Mouse (Mus musculus): ENCODE results near the gene Ern2. TPM values are rescaled to one million over a fixed set of nuclear protein-coding genes. Genes with fewer than 3 reads are reported as not detected.

The Ern2 gene
- total and polyA plus RNA-seq, 3 experiments: not detected

DNA sequence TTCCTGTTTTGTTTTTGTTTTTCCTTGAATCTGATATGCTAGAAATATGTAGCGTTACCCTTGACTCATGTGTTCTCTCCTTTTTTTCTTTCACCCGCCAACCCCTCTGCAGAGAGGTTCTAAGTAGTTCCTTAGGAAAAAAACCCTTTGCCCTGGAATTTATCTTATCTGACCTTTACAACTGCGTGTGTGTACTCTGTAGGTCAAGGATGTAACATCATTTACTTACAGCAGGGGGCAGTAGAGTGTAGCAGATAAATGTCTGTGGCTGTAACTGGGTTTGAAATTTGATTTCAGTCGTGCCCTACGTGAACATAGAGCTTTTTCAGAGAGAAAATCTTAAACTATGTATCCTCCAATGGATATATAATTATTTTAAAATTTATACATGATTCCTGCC is 13.3 kb upstream of the Ern2 start (continued):
- TF ChIP-seq RAD21 (IDR thresholded peaks at IDR 0.05; ENCODE audit: low read depth, low read length) (peak; percentile 87), EP300 (IDR thresholded peaks at IDR 0.05; ENCODE audit: low read length) (no peak), SMC3 (IDR thresholded peaks at IDR 0.05; ENCODE audit: low read depth, low read length) (peak; percentile 57), POLR2A (IDR thresholded peaks at IDR 0.05; ENCODE audit: low read depth, low read length) (no peak), CHD2 (IDR thresholded peaks at IDR 0.05; ENCODE audit: low read length) (no peak)

- DNase-seq (ENCODE audit: extremely low read depth): peak; percentile 74
- no peak for TF ChIP-seq KAT2A (IDR thresholded peaks at IDR 0.05; ENCODE audit: insufficient replicate concordance, low read length)
- TF ChIP-seq JUN (IDR thresholded peaks at IDR 0.05; ENCODE audit: insufficient read depth, low read depth, low read length): no peak
- TF ChIP-seq MXI1 (IDR thresholded peaks at IDR 0.05; ENCODE audit: low read depth, low read length): no peak
- TF ChIP-seq PAX5 (IDR thresholded peaks at IDR 0.05; ENCODE audit: low read length): no peak
- no peak for TF ChIP-seq ZKSCAN1 (IDR thresholded peaks at IDR 0.05; ENCODE audit: borderline replicate concordance, low read depth, low read length)
- peak; percentile 49 for TF ChIP-seq SMC3 (IDR thresholded peaks at IDR 0.05; ENCODE audit: low read depth, low read length)
- peak; percentile 78 to 97 for TF ChIP-seq CTCF (conservative IDR thresholded peaks at IDR 0.05 in 1 of 2, IDR thresholded peaks at IDR 0.05 in 1 of 2; ENCODE audit: low read depth in 2 of 2, low read length in 2 of 2)
- no peak for TF ChIP-seq MYC (IDR thresholded peaks at IDR 0.05; ENCODE audit: low read depth, low read length)
- TF ChIP-seq CHD1 (IDR thresholded peaks at IDR 0.05; ENCODE audit: low read depth, low read length): no peak
- TF ChIP-seq RAD21 (IDR thresholded peaks at IDR 0.05; ENCODE audit: low read depth, low read length): peak; percentile 40
Measured at GRCm38 (mm10) chr7:122197306-122197705, 11.3 kb upstream of the Ern2 start.

GRCm38 (mm10) chr7:122196771-122197170 is 10.8 kb upstream of the Ern2 start:
- no peak overlapping the region for H3K9ac ChIP-seq (ENCODE audit: insufficient read depth, low read depth)
- TF ChIP-seq ELF1 (IDR thresholded peaks at IDR 0.05; ENCODE audit: low read depth, low read length): no peak
- no peak for TF ChIP-seq IRF4 (IDR thresholded peaks at IDR 0.05; ENCODE audit: low read depth, low read length)
- no peak for TF ChIP-seq MYC (IDR thresholded peaks at IDR 0.05; ENCODE audit: low read depth, low read length)
- TF ChIP-seq SIN3A (IDR thresholded peaks at IDR 0.05; ENCODE audit: low read length): no peak
- no peak for TF ChIP-seq JUN (IDR thresholded peaks at IDR 0.05; ENCODE audit: insufficient read depth, low read depth, low read length)
- TF ChIP-seq KAT2A (IDR thresholded peaks at IDR 0.05; ENCODE audit: insufficient replicate concordance, low read length): no peak
- no peak for TF ChIP-seq TBP (conservative IDR thresholded peaks at IDR 0.05; ENCODE audit: low read depth, low read length)
- TF ChIP-seq USF1 (IDR thresholded peaks at IDR 0.05; ENCODE audit: low read depth, low read length): no peak
- TF ChIP-seq UBTF (IDR thresholded peaks at IDR 0.05; ENCODE audit: low read depth, low read length): no peak
- TF ChIP-seq ETS1 (conservative IDR thresholded peaks at IDR 0.05; ENCODE audit: low read depth, low read length): no peak
- no peak for TF ChIP-seq POLR2AphosphoS2 (IDR thresholded peaks at IDR 0.05; ENCODE audit: low read depth, low read length)
- TF ChIP-seq SMC3 (IDR thresholded peaks at IDR 0.05; ENCODE audit: low read depth, low read length): no peak
- TF ChIP-seq NELFE (IDR thresholded peaks at IDR 0.05; ENCODE audit: low read depth, low read length): no peak
- TF ChIP-seq USF2 (conservative IDR thresholded peaks at IDR 0.05; ENCODE audit: low read depth, low read length): no peak
- TF ChIP-seq CHD2 (IDR thresholded peaks at IDR 0.05; ENCODE audit: low read length): no peak
- no peak for TF ChIP-seq JUND (conservative IDR thresholded peaks at IDR 0.05; ENCODE audit: low read depth, low read length)
- H3K4me3 ChIP-seq (replicated peaks in 1 of 3; ENCODE audit: low read depth in 2 of 3, low read length in 2 of 3, poor library complexity in 1 of 3): no peak overlapping the region
- no peak overlapping the region for H3K27ac ChIP-seq (ENCODE audit: insufficient read depth, low read depth)
- in situ Hi-C loops (cut with MboI; ENCODE audit: low pct_ligation_motif_present, low pct_unique_long_range_greater_than_20kb, low sequenced_read_pairs) (loop anchor here (10.0 to 25.0 kb wide), 2 partner anchors 468 to 716 kb away; no protein-coding TSS in a partner anchor), dilution Hi-C loops (cut with MboI; ENCODE audit: extremely low pct_ligation_motif_present, extremely low pct_unique_long_range_greater_than_20kb, low sequenced_read_pairs) (no loop called here)
- H3K4me1 ChIP-seq (ENCODE audit: control insufficient read depth in 1 of 2, insufficient read depth in 2 of 2): no peaks in the 10 kb centered on the region
- H3K79me2 ChIP-seq (replicated peaks; ENCODE audit: control insufficient read depth, extremely low read depth, insufficient read depth, poor library complexity, severe bottlenecking): no peaks in the 10 kb centered on the region
- H3K36me3 ChIP-seq (replicated peaks in 1 of 2; ENCODE audit: control insufficient read depth in 1 of 2, insufficient read depth in 1 of 2, low read length in 1 of 2): no peaks in the 10 kb centered on the region
- H3K4me2 ChIP-seq (ENCODE audit: insufficient read depth, low read depth, poor library complexity, severe bottlenecking): no peak overlapping the region
- DNase-seq (ENCODE audit: extremely low read depth): no peak
- peaks cover 16% of the 10 kb centered on the region for H3K9me3 ChIP-seq (replicated peaks; ENCODE audit: low read length)
- no peaks in the 10 kb centered on the region for H3K27me3 ChIP-seq (replicated peaks)

More at GRCm38 (mm10) chr7:122197306-122197705, 11.3 kb upstream of the Ern2 start:
- Histone ChIP-seq H3K9me3 (replicated peaks; ENCODE audit: low read length) (peaks cover 16% of the 10 kb centered on the region), H3K4me2 (ENCODE audit: insufficient read depth, low read depth, poor library complexity, severe bottlenecking) (no peak overlapping the region), H3K36me3 (replicated peaks in 1 of 2; ENCODE audit: control insufficient read depth in 1 of 2, insufficient read depth in 1 of 2, low read length in 1 of 2) (no peaks in the 10 kb centered on the region), H3K4me3 (replicated peaks in 1 of 3; ENCODE audit: low read depth in 2 of 3, low read length in 2 of 3, poor library complexity in 1 of 3) (no peak overlapping the region), H3K4me1 (ENCODE audit: control insufficient read depth in 1 of 2, insufficient read depth in 2 of 2) (no peaks in the 10 kb centered on the region), H3K27me3 (replicated peaks) (no peaks in the 10 kb centered on the region), H3K27ac (ENCODE audit: insufficient read depth, low read depth) (no peak overlapping the region), H3K9ac (ENCODE audit: insufficient read depth, low read depth) (no peak overlapping the region), H3K79me2 (replicated peaks; ENCODE audit: control insufficient read depth, extremely low read depth, insufficient read depth, poor library complexity, severe bottlenecking) (no peaks in the 10 kb centered on the region)
- in situ Hi-C loops (cut with MboI; ENCODE audit: low pct_ligation_motif_present, low pct_unique_long_range_greater_than_20kb, low sequenced_read_pairs): loop anchor here (10.0 to 25.0 kb wide), 2 partner anchors 467 to 715 kb away; no protein-coding TSS in a partner anchor
- dilution Hi-C loops (cut with MboI; ENCODE audit: extremely low pct_ligation_motif_present, extremely low pct_unique_long_range_greater_than_20kb, low sequenced_read_pairs): no loop called here

Data from CH12.LX (cell line).